ENCODE assay signal across 9 mouse cellular contexts in the genomic region with DNA sequence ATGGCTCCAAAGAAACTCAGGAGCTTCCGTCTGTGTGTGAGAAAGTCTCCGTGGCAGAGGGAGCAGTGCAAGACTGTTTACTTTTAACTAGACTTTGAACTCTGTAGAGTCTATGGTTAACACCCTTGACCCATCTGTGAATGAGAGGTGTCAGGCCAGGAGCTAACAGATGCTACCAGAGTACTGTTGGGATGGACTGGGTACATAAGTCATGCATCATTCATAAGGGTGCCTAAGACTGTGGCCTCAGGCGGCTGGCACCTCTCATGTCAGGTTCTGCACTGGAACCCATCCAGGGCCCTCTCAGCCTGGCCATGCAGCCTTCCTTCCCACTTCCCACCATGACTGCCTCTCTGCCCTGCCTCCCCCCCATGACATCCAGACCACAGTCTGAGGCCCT.
DNase-seq lines count a peak whose midpoint lies in the region; ATAC-seq and TF ChIP-seq lines count a peak whose summit lies in the region.
"Had no signal": no experiment of that assay in that cellular context is flagged by ENCODE, and none has a peak within 500 bp of the region (broad histone marks: within the 10 kb centered on the region; RNA-seq: fewer than 3 reads in every experiment).

No protein-coding gene starts in this region.

- H3K27me3 ChIP-seq in heart, embryonic 12.5 days (replicated peaks) = no peaks in the 10 kb centered on the region
- H3K27me3 ChIP-seq in forebrain, embryonic 16.5 days (replicated peaks; ENCODE audit: control insufficient read depth, insufficient read depth, low read length) = no peaks in the 10 kb centered on the region
- H3K27me3 ChIP-seq in kidney, postnatal 0 days (ENCODE audit: insufficient read depth, low read length) = no peaks in the 10 kb centered on the region
- H3K27me3 ChIP-seq in neural tube, embryonic 12.5 days (replicated peaks) = no peaks in the 10 kb centered on the region

- H3K36me3 ChIP-seq in heart, embryonic 12.5 days = peaks cover 19% of the 10 kb centered on the region; the same call in 1 of the 2 replicates
- peaks cover 7% of the 10 kb centered on the region for H3K36me3 ChIP-seq in forebrain, embryonic 16.5 days (ENCODE audit: control insufficient read depth, insufficient read depth)
- H3K36me3 ChIP-seq in kidney, postnatal 0 days (ENCODE audit: insufficient read depth, low read length) = no peaks in the 10 kb centered on the region
- peaks cover 38% of the 10 kb centered on the region for H3K36me3 ChIP-seq in neural tube, embryonic 12.5 days

- 0 out of 2 replicates have a peak, but pooled peaks have one; percentile 13 for ATAC-seq in heart, embryonic 12.5 days (ENCODE audit: insufficient number of reproducible peaks, low FRiP score)
- peak; percentile 29 for ATAC-seq in forebrain, embryonic 16.5 days
- ATAC-seq in kidney, postnatal 0 days (replicated peaks; ENCODE audit: low FRiP score, low read depth) = peak; percentile 63
- ATAC-seq in neural tube, embryonic 12.5 days (ENCODE audit: low FRiP score, low read depth) = no peak

- H3K9me3 ChIP-seq in heart, embryonic 12.5 days (replicated peaks) = no peaks in the 10 kb centered on the region
- no peaks in the 10 kb centered on the region for H3K9me3 ChIP-seq in forebrain, embryonic 16.5 days (ENCODE audit: control insufficient read depth, low read length)
- H3K9me3 ChIP-seq in kidney, postnatal 0 days (replicated peaks; ENCODE audit: low read length) = no peaks in the 10 kb centered on the region
- H3K9me3 ChIP-seq in neural tube, embryonic 12.5 days = no peaks in the 10 kb centered on the region

- peaks cover 42% of the 10 kb centered on the region for H3K4me1 ChIP-seq in heart, embryonic 12.5 days (replicated peaks)
- H3K4me1 ChIP-seq in forebrain, embryonic 16.5 days (replicated peaks; ENCODE audit: control insufficient read depth, insufficient read depth, low read length) = peaks cover 35% of the 10 kb centered on the region
- peaks cover 20% of the 10 kb centered on the region for H3K4me1 ChIP-seq in kidney, postnatal 0 days (replicated peaks; ENCODE audit: insufficient read depth, low read length)
- peaks cover 49% of the 10 kb centered on the region for H3K4me1 ChIP-seq in neural tube, embryonic 12.5 days

- 0 out of 2 replicates have a peak overlapping the region, but pooled peaks have one; percentile 18 for H3K27ac ChIP-seq in heart, embryonic 12.5 days (ENCODE audit: poor library complexity, severe bottlenecking)
- 0 out of 2 replicates have a peak overlapping the region, but pooled peaks have one; percentile 12 for H3K27ac ChIP-seq in forebrain, embryonic 16.5 days (ENCODE audit: low read length)
- H3K27ac ChIP-seq in kidney, postnatal 0 days = peak overlapping the region; percentile 91
- peak overlapping the region; percentile 74; the same call in 1 of the 2 replicates for H3K27ac ChIP-seq in neural tube, embryonic 12.5 days

- intact Hi-C loops in heart, postnatal 25 days (cut with DNase I) = loop anchor here (5.0 kb wide), 2 partner anchors 77 to 197 kb away; a partner anchor contains a TSS

- no peak for TF ChIP-seq CTCF in kidney, postnatal 0 days (IDR thresholded peaks at IDR 0.05; ENCODE audit: low read depth)

- no peak overlapping the region for H3K9ac ChIP-seq in heart, embryonic 12.5 days
- no peak overlapping the region for H3K9ac ChIP-seq in forebrain, embryonic 16.5 days (replicated peaks; ENCODE audit: low read depth, low read length)
- no peak overlapping the region for H3K9ac ChIP-seq in kidney, postnatal 0 days (ENCODE audit: low read depth, low read length)
- no peak overlapping the region for H3K9ac ChIP-seq in neural tube, embryonic 12.5 days

- no peak for DNase-seq in heart, postnatal 25 days (ENCODE audit: low spot score)
- DNase-seq in kidney, postnatal 0 days (ENCODE audit: low spot score) = no peak
- DNase-seq in urinary bladder, postnatal 14 days (ENCODE audit: low spot score) = no peak
- DNase-seq in urinary bladder, postnatal 36 days (ENCODE audit: low spot score in 2 of 2) = no peak
- DNase-seq in cerebellum, adult 11 months = no peak
- DNase-seq: lung, adult 2 months had no signal

- H3K4me2 ChIP-seq in heart, embryonic 12.5 days = no peak overlapping the region
- H3K4me2 ChIP-seq in forebrain, embryonic 16.5 days (ENCODE audit: low read length) = no peak overlapping the region
- no peak overlapping the region for H3K4me2 ChIP-seq in kidney, postnatal 0 days (ENCODE audit: low read length)
- H3K4me2 ChIP-seq in neural tube, embryonic 12.5 days (replicated peaks) = no peak overlapping the region

- 70% methylated on average over 3 of the region's 3 CpGs for WGBS in heart, embryonic 12.5 days
- 47% methylated on average over 3 of the region's 3 CpGs for WGBS in forebrain, embryonic 16.5 days
- 60% methylated on average over 3 of the region's 3 CpGs for WGBS in kidney, postnatal 0 days
- WGBS in neural tube, embryonic 12.5 days = 72% methylated on average over 3 of the region's 3 CpGs

- H3K4me3 ChIP-seq in heart, embryonic 12.5 days = no peak overlapping the region
- H3K4me3 ChIP-seq in forebrain, embryonic 16.5 days (replicated peaks; ENCODE audit: low read length) = no peak overlapping the region
- no peak overlapping the region for H3K4me3 ChIP-seq in kidney, postnatal 0 days (replicated peaks; ENCODE audit: low read depth, low read length)
- no peak overlapping the region for H3K4me3 ChIP-seq in neural tube, embryonic 12.5 days

Comparison
In these comparisons a context has a peak if more than half of its experiments do, and no peak if none do; other contexts are left out.
1. H3K27ac ChIP-seq: peak in every context shown above with its lines; median percentile 91 in kidney, postnatal 0 days; 74 in neural tube, embryonic 12.5 days; 18 in heart, embryonic 12.5 days; 12 in forebrain, embryonic 16.5 days.